Mouse (Mus musculus) testis, adult 2 months (tissue): ENCODE measurements at regions not wholly inside any gene's neighbourhood (a gene's known extent, or its start where the extent isn't known, plus 50 kb on each side); places are given as distances from the start of the nearest gene placed in this dataset.

Source experiments
- CTCF ChIP-seq: fragments of 200-500 bp; IDR thresholded peaks from 2 replicates; pipeline ENCODE4 v1.5.1; 2012; ENCODE audit warnings: low read depth, mild to moderate bottlenecking, inconsistent platforms, low read length, moderate library complexity; ENCODE audit not compliant: control insufficient read depth, insufficient read depth, insufficient replicate concordance
- POLR2A ChIP-seq: fragments of 200-500 bp; IDR thresholded peaks from 2 replicates; pipeline ENCODE4 v1.6.1; 2012; ENCODE audit warnings: low read depth, mild to moderate bottlenecking, inconsistent platforms, low read length, moderate library complexity; ENCODE audit not compliant: control insufficient read depth

GRCm38 (mm10) chr3:149076928-149077551, 86.7 kb upstream of the Adgrl2 start:
- no peak for TF ChIP-seq POLR2A
- no peak for TF ChIP-seq CTCF
